Mouse (Mus musculus) kidney, adult 8-10 months (tissue): Measurements from ENCODE around the gene Neo1.
"Not testable (repeated sequence)": the region's sequence is repeated elsewhere in the genome, so short reads cannot be mapped to it uniquely, and the experiment has no call there.

Experiments
- DNase-seq, 2 experiments: peaks; one replicate each; pipeline ENCODE4 v3.0.0; 2022

Gene Neo1

DNA sequence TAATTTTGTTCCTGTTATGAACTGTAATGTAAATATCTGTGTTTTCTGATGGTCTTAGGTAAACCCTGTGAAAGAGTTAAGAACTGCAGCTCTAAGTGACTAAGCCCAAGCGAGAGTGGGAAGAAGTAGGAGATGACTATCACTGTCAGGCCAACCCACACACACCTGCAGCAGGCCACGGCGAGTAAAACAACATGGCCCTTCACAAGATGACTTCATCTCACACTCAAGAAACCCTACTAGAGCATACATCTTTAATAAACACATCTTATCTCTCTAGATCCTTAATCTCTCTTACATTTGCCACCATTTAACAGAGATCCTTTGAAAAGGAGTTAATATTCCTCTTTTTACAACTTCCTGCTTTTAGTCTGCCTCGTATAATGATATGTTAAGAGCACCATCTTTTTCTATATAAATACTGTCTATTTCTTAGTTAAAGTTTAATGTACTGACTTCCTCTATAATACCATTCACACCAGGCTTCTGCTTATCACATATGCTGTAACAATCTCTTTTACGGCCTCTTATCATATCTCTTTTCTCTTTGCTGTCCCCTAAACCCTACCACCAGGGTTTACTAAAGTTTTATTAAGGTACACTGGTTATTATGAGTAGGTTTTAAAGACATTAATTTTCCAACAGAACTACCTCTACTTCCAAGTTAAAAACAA, 46.8 kb downstream of the Neo1 start:
- no peak for DNase-seq

- no peak for DNase-seq
Measured at GRCm38 (mm10) chr9:58979034-58979433, 57.2 kb downstream of the Neo1 start.

- not testable (repeated sequence) for DNase-seq
Measured at GRCm38 (mm10) chr9:58971154-58971553, 65.1 kb downstream of the Neo1 start.

DNA sequence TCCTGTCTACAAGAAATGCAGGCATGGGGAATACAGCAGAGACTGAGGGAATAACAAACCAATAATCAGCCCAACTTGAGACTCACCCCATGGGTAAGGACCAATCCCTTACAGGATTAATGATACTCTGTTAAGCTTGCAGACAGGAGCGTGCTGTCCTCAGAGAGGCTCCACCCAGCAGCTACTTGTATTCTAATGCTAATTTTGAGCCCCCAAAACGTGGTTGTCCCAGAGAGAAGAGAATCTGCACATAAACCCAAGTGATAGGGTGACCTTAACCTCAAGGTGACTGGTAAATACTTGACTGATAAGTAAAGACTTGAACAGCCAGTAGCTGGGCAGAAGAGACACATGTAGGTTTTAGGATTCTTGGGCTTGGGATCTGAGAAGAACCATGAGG, 68.9 kb downstream of the Neo1 start:
- DNase-seq: no peak

DNA sequence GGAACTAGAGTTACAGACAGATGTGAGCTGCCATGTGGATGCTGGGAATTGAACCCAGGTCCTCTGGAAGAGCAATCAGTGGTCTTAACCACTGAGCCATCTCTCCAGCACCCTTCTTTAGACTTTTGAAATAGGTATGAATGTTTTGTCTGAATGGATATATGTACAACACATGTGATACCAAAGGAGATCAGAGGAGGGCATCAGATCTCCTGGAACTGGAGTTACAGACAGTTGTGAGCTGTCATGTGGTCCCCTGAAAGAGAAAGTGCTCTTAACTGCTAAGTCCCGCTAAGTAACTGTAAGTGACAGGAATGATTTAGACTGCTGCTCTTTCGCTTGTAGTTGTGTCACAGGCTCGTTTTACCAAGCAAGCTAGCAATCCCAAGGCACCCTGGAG, 80.7 kb downstream of the Neo1 start:
- no peak for DNase-seq

- DNase-seq: not testable (repeated sequence)
Measured at GRCm38 (mm10) chr9:58945910-58946309, 90.3 kb downstream of the Neo1 start.

DNA sequence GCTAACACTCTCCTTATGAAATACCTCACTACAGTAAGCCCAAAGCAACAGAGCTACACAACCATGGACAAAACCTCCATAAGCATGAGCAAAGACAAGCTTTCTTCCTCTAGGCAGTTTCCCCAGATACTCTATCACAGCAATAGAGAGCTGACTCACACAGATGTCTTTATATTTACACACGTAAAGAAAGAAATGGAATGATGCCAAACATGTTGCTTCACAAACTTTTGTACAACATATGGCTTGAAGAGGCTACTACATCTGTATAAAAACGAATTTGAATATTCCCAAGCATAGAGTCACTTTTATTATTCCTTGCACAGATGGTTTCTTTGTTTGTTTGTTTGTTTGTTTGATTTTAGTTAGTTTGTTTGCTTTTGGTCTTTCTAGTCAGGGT, 101.5 kb downstream of the Neo1 start:
- no peak for DNase-seq

- peak; percentile 17 to 19 for DNase-seq
Measured at GRCm38 (mm10) chr9:58928103-58928502, 108.1 kb downstream of the Neo1 start.

- peak; percentile 8 to 33 for DNase-seq
Measured at GRCm38 (mm10) chr9:58902869-58903585, 133.2 kb downstream of the Neo1 start.

- no peak for DNase-seq
Measured at GRCm38 (mm10) chr9:58899602-58900001, 136.6 kb downstream of the Neo1 start.

GRCm38 (mm10) chr9:58891840-58892640, 144.2 kb downstream of the Neo1 start:
- DNase-seq: no peak

DNA sequence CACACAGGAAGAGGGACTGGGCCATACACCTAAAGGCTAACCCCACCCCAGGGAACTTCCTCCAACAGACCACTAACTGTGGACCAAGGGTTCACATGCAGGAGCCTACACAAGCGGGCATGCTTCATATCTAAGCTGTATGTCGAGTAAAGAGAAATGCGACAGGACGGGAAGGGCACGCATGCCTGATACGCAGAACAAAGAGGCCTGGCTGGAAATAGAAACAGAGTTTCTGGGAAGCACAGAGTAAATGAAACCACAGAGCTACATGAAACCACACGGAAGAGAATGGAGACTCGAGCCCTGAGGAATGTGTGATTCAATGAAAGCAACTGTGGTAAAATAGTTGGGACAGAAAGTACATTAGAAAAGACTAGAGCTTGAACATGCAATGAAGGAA, 145.3 kb downstream of the Neo1 start:
- no peak for DNase-seq

DNA sequence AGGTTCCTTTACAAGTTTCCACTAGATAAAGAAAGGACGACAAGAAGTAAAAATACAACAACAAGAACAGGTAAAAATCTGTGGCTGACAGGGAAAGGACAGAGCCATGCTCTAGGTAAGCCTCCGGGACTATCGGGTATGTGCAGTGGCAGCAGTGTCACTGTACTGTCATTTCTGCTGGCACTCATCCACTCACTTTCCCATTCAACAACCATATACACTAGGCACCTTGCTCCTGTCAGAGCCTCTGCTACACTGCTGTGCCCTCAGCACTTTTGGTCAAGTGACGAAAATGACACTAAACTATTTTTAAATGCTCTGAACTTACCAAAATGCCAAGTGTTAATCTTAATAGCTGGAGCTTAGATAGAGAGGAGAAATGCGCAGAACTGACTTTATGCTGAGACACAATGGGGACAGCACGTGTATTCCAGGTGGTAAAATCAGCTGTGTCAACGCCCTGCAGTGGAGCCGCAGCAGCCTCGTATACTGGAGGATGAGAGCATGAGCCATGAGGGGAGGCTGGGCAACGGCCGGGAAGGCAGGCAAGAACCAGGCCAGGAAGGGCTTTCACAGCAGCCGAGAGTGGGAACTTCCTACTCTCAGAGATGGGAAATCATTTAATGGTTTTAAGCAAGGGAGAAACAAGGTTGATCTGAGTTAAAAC, 146.3 kb downstream of the Neo1 start:
- no peak for DNase-seq

DNA sequence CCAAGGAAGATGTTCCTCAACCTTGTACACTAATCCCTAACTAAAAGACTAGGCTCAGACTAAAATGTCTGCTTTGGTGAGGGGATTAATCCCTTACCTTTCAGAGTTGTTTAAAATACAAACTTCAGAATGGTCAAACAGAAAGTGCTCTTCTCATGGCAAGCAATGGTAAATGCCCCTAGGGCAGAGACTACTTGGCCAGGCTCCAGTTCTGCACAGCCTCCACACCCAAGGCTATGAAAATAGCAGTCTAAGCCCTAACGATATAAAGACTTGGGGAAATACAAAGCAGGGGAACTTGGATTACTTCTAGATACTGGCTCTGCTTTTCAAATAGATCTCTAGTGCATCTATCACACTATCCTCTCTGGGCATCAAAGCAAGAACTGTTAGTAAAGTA, 153.6 kb downstream of the Neo1 start:
- peak; percentile 31 to 46 for DNase-seq

GRCm38 (mm10) chr9:58879836-58880235, 156.4 kb downstream of the Neo1 start:
- DNase-seq: no peak

DNA sequence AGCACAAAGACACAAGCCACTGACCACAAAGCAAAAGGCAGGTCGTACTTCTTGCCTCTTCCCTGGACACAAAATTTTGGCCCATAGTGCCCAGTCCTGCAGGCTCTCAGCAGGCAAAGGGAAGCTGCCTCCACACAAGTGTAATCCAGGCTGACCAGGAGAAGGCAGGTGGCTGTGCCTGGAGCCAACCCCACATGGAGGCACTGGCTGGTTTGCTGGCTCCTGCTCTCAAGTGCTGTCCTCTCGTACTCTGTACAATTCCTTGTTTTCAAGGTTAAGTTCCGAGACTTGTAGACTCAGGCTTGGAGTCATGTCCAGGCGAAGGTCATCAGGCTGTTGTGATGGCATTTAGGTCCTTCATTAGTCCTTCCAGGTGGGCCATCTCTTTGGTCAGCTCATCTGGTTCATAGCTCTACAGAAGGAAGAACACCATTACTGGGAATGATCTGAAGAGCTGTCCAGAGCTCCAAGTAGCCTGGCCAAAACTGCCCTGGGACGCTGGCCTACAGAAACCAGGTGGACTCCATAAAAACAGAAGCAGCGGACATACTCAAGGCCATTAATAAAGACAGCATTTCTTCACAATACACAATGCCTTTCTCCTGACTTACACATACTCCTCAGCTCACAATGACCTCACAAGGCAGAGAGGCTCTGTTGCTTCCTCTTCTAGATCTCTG, 159.2 kb downstream of the Neo1 start:
- DNase-seq: no peak

- no peak for DNase-seq
Measured at GRCm38 (mm10) chr9:58875439-58875838, 160.8 kb downstream of the Neo1 start.

DNA sequence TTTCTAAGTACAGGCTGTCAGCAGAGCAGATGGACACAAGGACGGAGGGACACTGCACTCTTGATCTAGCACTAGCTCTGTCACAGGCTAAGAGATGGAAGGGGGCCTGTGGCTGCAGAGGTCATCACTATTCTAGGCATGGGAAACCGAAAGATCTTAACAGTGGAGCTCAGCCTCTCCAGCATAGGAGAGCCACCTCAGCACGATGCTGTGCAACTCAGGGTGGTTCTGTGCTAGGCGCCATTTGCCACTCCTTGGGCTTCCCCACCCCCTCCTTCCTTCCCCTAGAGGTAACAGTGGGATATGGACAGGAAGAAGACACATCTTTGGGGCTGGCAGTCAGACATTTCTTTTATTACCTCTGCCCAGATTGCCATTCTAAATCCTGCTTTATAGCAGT, 161.9 kb downstream of the Neo1 start:
- DNase-seq: no peak

GRCm38 (mm10) chr9:58873541-58874324, 162.5 kb downstream of the Neo1 start:
- DNase-seq: peak; percentile 21 to 70

DNA sequence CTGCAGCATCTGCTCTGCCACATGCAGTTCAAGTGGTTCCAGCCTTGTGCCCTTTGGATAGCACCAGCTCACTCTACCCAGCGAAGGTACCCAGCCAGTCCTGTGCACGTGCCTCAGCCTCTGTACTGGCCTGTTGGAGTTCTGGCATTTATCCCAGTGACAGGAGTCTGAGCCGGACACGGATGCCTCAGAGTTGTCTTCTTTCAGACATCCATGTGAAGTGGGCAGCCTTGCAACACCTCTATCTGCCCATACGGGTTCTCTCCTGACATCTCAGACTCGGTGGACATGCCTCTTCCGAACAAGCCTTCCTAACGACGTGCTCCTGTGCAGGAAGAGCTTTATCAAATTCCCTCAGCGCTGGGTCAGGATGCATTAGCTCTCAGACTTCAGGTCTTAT, 165.1 kb downstream of the Neo1 start:
- DNase-seq: no peak

- DNase-seq: no peak
Measured at GRCm38 (mm10) chr9:58863826-58864225, 172.4 kb downstream of the Neo1 start.
